Mouse (Mus musculus) thymus, postnatal 36 days (tissue): Measurements from ENCODE around the gene Pyroxd2.
"Not testable (repeated sequence)": the region's sequence is repeated elsewhere in the genome, so short reads cannot be mapped to it uniquely, and the experiment has no call there.

Experiments used
- DNase-seq, 2 experiments: peaks; one replicate each; pipeline ENCODE4 v3.0.0; 2022; ENCODE audit warnings: mixed read lengths in 2 of 2

Pyroxd2 gene

DNA sequence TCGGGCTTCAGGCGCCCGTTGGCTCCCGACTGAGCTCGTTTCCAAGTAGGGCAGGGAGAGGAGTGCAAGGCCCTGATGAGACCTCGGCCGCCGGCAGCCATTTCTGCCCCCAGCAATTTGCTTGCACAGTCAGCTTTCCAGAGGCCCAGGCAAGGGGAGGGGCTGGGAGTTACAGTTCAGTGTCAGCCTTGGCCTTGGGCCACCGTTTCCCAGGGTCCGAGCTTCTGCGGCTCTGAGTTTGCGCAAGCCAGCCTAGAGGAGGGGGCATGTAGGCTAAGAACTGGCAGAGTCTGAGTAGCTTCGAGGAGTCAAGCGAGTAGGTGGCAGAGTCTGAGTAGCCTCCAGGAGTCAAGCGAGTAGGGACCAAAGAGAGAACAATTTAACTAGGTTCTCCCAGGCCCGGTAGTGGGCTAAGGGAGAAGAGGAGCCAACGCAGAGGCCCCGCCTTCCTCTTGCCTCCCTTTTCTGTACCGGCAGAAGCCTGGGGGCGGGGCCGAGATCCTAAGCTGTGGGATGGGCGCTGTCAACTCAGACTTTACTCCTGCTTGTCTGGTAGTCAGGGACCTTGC lies at the start of gene Pyroxd2:
Gene Pyroxd2 (minus strand): TSS at position 413 of the 569 bp plus-strand sequence.
- peak; percentile 16 to 36 for DNase-seq

DNA sequence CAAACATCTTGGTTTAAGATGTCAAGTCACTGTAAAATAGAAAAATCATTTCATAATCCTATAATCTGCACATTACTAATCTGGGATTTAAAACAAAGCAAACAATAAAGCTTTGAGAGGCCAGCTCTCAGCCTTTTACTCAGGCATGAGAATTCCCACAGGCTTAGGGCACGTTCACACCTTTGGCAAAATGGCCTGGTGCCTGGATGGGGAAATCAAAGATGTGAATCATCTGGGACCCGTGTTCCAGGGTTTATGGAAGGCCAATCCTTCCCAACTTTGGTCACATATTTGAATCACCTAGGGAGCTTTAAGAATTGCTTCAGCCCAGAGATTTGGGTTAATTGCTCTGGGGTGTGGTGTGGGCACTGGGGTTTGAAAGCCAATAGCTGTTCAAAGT lies 45.3 kb upstream of the Pyroxd2 start:
- DNase-seq: no peak

DNA sequence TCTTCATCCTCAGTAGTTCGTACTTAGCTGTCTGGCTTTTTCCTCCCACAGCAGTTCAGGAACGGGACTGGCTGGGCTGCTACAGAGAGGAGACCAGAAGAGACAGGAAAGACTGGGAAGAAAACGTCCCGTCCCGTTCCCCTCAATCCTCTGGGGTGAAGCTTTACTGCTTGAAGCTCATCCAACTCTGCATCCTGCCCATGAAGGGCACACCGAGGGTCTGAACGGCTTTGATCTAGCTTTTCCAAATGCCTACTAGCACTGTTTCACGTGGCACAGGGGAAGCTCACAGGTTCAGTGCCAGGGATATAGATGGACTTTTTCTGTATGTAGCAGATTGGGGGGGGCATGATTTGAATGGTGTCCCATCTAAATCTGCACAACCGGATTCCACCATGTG lies 43.2 kb upstream of the Pyroxd2 start:
- no peak for DNase-seq

DNA sequence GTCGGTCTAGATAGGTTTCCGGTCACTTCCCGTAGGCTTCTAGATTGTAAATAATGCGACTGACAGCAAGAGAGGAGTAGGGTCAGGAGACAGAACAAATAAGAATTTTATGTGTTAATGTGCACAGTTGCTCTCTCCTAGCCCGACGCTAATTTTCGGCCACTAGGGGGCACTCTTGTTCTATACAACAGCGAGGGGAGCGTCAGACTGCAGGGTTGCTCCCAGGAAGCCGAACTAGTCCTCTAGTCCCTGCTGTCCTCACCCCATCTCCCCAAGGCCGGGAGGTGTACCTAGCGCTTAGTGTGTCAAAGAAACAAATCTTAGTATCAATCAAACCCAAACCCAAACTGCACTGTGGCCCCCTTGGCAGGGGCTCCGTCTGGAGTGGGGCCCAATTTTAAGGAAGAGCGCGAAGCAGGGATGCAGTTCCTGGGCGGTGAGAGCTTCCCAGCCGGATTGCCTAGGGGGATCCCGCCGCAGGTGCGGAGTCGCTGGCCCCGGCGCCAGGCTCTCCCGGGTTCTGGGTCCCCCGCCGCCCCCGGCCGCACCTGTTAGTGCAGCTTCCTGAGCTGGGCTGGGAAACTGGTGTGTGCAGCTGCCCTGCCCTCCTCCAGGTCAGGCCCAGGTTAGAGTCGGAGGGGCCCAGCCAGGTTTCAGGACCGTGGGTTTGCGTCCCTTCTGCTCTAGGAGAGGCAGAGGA lies 42.5 kb upstream of the Pyroxd2 start:
- DNase-seq: peak; percentile 70 to 79

- no peak for DNase-seq
Observed at GRCm38 (mm10) chr19:42788311-42788710, 35.7 kb upstream of the Pyroxd2 start.

- no peak for DNase-seq
Observed at GRCm38 (mm10) chr19:42785562-42786220, 33.1 kb upstream of the Pyroxd2 start.

DNA sequence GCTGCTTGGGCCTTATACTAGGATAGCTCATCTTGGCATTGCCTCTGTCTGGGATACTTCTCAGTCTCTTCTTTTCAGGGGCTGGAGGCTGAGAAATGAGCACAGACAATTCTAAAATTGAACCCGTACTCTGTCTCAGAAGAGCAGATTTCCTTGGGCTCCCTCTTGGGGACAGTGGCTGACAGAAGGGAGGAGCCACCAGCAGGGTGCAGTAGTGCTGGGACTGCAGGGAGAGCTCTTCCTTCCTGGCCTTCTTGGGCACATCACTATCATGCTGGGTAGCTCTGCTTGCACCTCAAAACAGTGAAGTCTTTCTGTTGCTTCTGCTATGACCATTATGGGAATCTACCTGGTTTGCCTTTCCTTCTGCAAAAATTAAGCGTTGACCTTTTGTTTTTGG lies 32.6 kb upstream of the Pyroxd2 start:
- peak in 1 of 2 experiments; percentile 29 for DNase-seq

- not testable (repeated sequence) for DNase-seq
Observed at GRCm38 (mm10) chr19:42780156-42780538, 27.6 kb upstream of the Pyroxd2 start.

GRCm38 (mm10) chr19:42779531-42780155 lies 27.1 kb upstream of the Pyroxd2 start, which contains the start of gene Hps1:
Gene Hps1, minus strand, starts transcription at chr19:42779978.
- peak; percentile 91 to 93 for DNase-seq

DNA sequence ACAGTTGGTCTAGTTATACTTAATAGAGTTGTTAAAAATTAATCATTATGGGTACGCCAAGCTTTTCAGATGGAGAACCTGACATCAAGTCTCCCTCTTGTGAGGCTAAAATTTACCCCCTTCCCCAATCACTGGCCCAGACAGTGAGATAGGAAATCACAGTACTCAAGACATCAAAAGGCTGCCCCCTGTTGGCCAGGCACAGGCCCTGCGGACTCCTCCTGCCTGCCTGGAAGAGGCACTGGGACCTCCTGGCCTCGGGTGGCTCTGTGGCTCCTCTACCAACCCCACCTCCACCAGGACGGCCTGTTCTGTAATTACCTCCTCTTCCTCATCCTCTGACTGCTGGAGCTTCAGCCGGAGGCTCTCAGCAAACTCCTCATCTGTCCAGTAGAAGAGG lies 25.2 kb upstream of the Pyroxd2 start:
- peak; percentile 46 to 51 for DNase-seq

DNA sequence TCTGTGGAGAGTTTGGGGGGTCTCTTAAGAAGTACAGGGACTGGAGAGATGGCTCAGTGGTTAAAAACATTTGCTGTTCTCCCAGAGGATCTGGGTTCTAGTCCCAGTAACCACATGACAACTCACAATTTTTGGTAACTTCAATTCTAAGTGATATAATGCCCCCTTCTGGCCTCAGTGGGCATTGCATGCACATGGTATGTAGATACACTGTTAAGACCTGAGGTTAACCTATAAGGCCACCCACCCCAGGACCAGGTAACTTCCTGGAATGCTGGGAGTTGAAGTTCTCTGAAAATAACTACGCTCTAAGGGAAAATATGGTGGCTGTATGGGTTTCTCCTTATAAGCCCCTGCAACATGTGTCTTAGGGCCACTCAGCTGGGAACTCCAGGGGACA lies 24.2 kb upstream of the Pyroxd2 start:
- peak in 1 of 2 experiments; percentile 34 for DNase-seq

DNA sequence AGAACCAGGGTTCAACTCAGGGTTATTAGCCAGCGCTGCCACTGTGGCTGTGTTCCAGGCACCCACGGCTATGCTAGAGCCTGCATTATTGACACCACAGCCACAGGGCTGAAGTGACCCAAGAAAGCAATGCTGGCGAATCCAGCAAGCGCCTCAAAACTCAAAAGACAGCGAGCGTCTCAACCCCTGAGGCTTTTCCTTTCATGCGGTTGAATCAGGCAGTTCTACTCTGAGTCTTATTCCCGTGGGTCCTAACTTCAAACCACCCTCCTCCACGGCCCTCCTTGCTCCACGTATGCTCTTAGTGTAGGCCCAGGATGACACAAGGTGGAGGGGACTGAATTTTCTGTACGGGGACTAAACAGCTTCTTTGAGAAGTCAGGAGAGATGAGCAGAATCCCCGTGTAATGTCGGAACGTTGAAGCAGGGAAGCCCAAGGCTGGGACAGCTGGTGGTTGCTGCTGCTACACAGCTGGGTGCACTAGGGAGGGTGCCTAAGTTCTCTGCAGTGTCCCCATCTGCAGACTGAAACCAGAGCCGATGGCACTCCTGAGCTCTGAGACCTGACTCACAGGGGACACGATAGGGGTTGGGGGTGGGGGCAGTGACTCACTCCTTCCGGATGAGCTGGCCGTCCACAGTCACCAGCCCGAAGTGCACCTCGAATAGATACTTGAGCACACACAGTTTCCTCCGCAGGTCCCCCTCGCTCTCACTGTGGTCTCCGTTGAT lies 17.7 kb upstream of the Pyroxd2 start:
- no peak for DNase-seq

DNA sequence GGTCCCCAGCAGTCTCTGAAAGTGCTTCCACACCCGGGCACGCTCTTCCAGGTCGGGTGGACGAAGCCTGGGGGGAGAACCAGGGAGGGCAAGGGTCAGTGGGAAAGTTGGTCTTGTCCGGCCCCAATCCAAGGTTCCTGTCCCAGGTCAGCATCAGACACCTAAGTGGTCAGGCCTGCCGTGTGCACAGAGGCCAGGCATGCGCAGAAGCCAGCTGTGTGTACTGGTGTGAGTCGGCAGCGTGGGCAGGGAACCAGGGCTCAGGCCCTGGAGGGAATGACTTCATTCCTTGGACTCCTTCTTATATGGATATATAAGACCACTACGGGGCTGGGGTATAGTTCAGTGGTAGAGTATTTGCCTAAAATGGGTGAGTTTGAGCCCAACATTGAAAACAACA lies 17.1 kb upstream of the Pyroxd2 start:
- no peak for DNase-seq

DNA sequence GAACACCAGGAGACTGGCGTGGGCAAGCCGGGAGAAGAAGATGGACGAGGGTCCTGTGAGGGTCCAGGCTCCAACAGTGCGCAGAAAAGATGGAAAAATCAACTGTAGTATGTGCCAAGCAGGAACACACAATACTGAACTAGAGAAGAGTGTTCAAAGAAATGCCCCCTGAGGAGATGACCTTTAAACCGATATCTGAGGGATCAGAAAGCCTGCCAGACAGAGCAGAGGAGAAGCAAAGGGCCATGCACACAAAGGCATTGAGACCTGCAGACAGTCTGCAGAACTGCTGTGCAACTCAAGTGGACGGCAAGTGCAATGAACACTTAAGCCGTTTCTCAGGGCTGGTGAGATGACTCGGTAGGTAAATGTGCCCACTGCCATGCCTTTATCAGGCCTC lies 14.8 kb upstream of the Pyroxd2 start:
- no peak for DNase-seq

DNA sequence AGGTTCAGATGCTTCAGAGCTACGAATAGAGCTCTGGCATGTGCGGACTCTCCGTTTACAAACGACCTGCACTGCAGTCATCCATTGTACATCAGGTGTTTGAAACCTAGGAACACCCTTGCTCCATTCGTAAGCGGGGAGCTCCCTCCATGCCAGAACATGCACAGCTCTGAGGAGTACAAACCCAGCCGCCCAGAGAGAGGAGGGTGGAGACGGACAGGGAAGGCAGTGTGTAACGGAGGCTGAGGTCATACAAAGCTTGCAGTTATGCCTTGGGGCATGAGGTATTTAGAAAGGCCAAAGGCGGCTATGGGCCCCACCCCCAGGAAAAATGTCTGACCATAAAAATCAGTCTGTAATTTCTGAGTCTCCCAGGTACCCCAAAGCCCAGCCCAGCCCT lies 11.8 kb upstream of the Pyroxd2 start:
- no peak for DNase-seq

DNA sequence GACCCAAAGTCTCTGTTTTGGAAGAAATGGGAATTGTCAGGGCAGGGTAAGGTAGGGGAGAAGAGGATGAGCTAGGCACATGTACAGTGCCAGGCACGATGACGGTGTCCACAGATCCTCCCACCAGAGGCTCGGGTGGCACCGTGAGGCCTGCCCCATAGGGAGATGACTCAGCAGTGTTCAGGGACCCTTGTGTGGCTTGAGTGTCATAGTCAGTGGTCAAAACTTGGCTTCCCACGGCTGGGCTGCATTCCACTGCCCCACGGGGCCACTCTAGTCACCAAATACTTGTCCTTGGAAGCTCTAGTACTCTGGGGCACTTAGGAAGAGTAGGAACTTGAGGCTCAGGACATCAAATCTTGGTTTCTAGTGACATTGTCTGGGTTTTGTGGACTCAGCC lies 4.1 kb upstream of the Pyroxd2 start:
- no peak for DNase-seq

DNA sequence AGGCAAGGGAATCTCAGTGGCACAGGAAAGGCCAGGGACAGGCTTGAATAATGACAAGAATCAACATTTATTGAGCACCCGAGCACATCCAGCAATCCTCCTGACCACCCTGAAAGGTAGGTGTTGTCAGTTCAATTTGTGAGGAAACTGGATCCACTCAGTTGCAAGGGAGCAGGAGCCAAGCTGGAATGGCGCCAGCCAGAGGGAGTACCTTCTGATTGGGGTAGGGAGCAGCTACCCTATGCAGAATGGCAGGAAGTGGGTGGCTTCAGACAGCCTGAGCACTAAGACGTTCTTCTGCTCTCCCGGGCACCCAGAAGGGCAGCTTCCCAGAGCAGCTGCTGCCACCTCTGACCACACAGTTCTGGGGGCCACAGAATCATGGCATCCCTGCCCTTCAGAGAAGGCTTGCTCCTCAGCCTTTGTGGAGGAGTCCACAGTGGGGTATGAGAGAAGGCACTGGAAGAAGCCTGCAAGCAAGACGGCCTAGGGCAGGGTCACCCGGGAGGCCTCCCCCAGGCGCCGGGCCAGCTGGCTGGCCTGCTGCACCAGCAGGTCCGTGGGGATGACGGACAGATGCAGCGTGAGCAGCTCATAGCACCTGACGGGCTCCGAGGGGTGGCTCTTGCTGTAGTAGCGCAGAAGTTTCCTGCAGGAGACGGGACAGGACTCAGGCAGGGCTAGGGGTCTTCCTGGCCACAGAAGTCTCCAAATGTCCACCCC lies 2.7 kb upstream of the Pyroxd2 start:
- no peak for DNase-seq

DNA sequence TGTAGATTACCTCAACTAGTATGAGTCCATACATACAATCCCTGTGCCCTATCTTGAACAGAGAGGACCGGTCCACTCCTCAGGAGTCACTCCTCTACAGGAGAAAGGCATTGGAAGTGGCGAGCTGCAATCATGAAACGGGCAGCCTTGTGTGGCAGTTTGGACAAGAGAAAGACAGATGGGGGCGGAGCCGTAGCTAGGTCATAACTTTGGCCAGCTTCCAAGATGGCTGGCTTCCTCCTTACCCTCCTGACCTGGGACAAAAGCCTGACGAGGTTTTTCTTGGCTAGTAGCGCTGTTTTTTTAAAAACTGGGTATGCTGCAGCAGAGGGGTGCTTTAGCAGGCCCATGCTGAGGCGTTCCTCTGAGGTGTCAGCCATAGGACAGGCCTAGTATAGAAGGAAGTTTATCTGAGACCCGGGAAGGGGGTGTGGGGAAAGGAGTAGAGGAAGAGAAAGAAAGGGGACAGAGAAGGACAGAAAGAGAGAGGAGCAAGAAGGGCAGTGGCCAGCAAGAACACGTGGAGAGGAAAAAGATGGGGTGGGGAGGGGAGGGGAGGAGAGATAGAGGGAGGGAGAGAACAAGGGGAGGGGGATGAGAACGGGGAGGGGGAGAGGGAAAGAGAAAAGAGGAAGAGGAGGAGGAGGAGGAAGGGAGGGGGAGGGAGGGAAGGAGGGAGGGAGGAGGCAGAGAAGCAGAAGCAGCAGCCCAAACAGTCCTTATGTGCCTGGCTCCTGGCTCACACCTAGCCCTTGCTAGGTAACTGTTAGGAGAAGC lies 754 bp upstream of the Pyroxd2 start:
- no peak for DNase-seq

GRCm38 (mm10) chr19:42750196-42750595 lies 2.4 kb downstream of the Pyroxd2 start:
- DNase-seq: no peak

GRCm38 (mm10) chr19:42746702-42747101 lies 5.9 kb downstream of the Pyroxd2 start:
- no peak for DNase-seq

DNA sequence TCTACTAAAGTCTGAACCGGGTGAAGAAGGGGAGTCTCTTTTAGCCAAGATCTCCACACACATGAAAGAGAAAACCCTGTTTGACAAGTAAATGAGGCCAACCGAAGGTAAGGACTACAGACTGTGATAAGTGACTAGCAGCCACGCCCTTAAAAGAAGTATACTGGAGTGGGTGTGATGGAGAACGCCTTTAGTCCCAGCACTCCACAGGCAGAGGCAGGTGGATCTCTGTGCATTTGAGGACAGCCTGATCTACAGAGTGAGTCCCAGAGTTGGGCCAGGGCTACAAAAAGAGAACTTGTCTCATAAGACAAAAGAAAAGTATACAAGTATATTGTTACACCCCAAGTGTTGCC lies 6.7 kb downstream of the Pyroxd2 start:
- DNase-seq: no peak
